Mouse (Mus musculus): ENCODE results near the gene Usp12. TPM values are rescaled to one million over a fixed set of nuclear protein-coding genes. Genes with fewer than 3 reads are reported as not detected.

Gene Usp12
- 40.9 to 46.4 TPM (median 41.5 TPM) in 4 replicates for total RNA-seq (2023; ENCODE audit: inconsistent age)

DNA sequence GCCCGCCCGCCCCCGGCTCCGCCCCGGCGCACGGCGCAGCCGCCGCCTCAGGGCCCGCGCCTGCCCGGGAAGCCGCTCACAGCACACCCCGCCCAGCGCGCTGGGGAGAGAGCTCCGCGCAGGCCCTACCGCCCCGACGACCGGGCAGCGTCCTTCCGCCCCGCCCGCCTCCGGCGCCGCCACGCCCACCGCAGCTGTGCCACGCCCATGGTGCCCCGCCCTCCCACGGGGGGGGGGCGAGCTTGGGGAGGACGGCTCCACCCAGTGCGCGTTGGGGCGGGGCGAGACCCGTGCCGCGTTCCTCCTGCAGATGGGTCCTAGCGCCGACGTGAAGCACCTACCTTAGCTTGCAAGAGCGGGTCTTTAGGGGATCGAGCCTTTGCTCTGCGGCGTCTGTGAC, at the start of gene Usp12:
Usp12 (minus strand) TSS at position 154 of the 400 bp plus-strand sequence.

GRCm38 (mm10) chr5:146832769-146833448, 38.1 kb upstream of the Usp12 start, which contains the start of gene Rpl21:
Rpl21 (plus strand) TSS chr5:146832890.

Other genes with a start within 250 kb of the Usp12 start
- not detected in 4 replicates for gene Gm3415, start 238.9 kb downstream of the Usp12 start, total RNA-seq (2023; ENCODE audit: inconsistent age)
- gene Gpr12, start 209.8 kb downstream of the Usp12 start, total RNA-seq (2023; ENCODE audit: inconsistent age): not detected in 4 replicates
- 631 to 695 TPM (median 644 TPM) in 4 replicates for gene Rpl21, start 37.9 kb upstream of the Usp12 start, total RNA-seq (2023; ENCODE audit: inconsistent age)
- gene Rasl11a, start 50.1 kb upstream of the Usp12 start, total RNA-seq (2023; ENCODE audit: inconsistent age): 0.48 to 1.1 TPM (median 0.92 TPM) in 4 replicates
- gene Gtf3a, start 153.7 kb upstream of the Usp12 start, total RNA-seq (2023; ENCODE audit: inconsistent age): 28.3 to 32.6 TPM (median 31.9 TPM) in 4 replicates
- gene Mtif3, start 168.8 kb upstream of the Usp12 start, total RNA-seq (2023; ENCODE audit: inconsistent age): 10.8 to 17.5 TPM (median 17.0 TPM) in 4 replicates

Measured in B cell, adult (primary cell).